Mouse (Mus musculus) bone marrow, adult 2 months (tissue): ENCODE measurements around the gene Ccdc155. TPM values are rescaled to one million over a fixed set of nuclear protein-coding genes. Genes with fewer than 3 reads are reported as not detected.
"Not testable (repeated sequence)": the region's sequence is repeated elsewhere in the genome, so short reads cannot be mapped to it uniquely, and the experiment has no call there.

ENCODE experiments used
- H3K27ac ChIP-seq: fragments of 200-500 bp; 2 replicates; pipeline ENCODE4 v1.5.1; 2012; ENCODE audit warnings: low read depth, mild to moderate bottlenecking, control low read depth, inconsistent platforms, low read length; ENCODE audit not compliant: control insufficient read depth, poor library complexity, insufficient read depth
- H3K4me1 ChIP-seq: fragments of 200-500 bp; 2 replicates; pipeline ENCODE4 v1.6.1; 2011; ENCODE audit warnings: low read length; ENCODE audit not compliant: control insufficient read depth, insufficient read depth
- H3K4me3 ChIP-seq: fragments of 200-500 bp; replicated peaks from 2 replicates; pipeline ENCODE3; 2011; ENCODE audit warnings: mild to moderate bottlenecking, low read depth, low read length, control low read depth; ENCODE audit not compliant: control insufficient read depth
- CTCF ChIP-seq: fragments of 200-500 bp; IDR thresholded peaks from 2 replicates; pipeline ENCODE4 v1.5.1; 2011; ENCODE audit warnings: low read length, control low read depth; ENCODE audit not compliant: control insufficient read depth, insufficient read depth
- POLR2A ChIP-seq: fragments of 200-500 bp; IDR thresholded peaks from 2 replicates; pipeline ENCODE4 v1.6.1; 2011; ENCODE audit warnings: low read depth, mild to moderate bottlenecking, control low read depth, low read length, borderline replicate concordance; ENCODE audit not compliant: control insufficient read depth
- WGBS: fragments of 180-500 bp; shearing (Covaris S2); methylation state at CpG from one replicate; pipeline ENCODE4 v1.1.7; 2018; 5-methylcytosine and 5-hydroxymethylcytosine counted together
- polyA plus RNA-seq: library from polyadenylated mRNA; stranded (reverse); fragments of >200 nt; gene quantifications from 2 replicates; pipeline ENCODE4 v1.2.4, GENCODE M21; 2011; ENCODE audit warnings: low replicate concordance; ENCODE audit not compliant: missing spikeins, insufficient read depth, insufficient read length

Gene Ccdc155
- polyA plus RNA-seq, 1 experiment, result not detected

DNA sequence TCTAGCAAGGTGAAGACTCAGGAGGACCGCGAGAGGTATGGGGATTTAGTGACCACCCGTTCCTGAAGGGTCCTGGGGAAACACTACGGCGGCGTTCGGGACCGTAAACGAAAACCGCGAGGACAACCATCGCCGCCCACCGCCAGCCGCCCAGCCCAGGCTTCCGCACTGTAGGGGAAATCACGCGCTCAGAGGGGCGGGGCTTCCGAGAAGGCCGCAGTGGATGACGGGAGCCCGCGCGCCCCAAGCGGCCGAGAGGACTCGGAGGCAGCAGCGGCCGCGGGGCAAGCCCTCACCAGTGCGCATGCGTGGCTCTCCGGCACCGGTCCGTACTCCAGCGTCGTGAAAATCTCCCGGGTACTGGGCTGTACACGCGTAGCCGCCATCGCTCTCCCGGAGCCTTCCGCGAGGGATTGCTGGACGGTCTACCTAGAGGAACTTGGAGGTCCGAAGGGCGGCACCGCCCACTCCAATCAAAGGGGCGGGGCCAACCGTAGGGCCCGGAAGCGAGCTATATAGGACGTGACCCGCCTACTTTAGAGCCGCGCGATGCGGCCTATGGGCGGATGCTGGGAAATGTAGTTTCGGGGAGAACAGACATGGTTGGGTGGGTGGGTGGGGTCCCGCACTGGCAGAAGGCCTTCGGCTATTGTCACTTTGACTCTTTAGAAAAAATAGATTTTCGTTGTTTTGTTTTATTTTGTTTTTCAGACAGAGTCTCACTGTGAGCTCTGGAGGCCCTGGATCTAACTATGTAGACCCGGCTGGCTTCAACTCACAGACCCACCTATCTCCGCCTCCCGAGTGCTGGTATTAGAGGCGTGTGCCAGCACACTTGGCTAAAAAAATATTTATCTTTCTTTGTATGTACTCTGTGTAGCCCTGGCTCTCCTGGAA, 50.3 kb downstream of the Ccdc155 start, which contains the start of the genes Pih1d1 and Aldh16a1:
Gene Pih1d1 (plus strand): TSS at position 208 of the 897 bp plus-strand sequence.
Gene Aldh16a1 (minus strand): TSS at position 489 of the 897 bp plus-strand sequence.
- no peaks in the 10 kb centered on the region; the same call in 1 of the 2 replicates for H3K4me1 ChIP-seq
- H3K27ac ChIP-seq, result peak within 1 kb of the TSS; percentile 94
- H3K4me3 ChIP-seq, result peak within 1 kb of the TSS; percentile 96
- 2% methylated on average over 69 of the region's 69 CpGs for WGBS
- peak; percentile 50; the same call in 1 of the 2 replicates for TF ChIP-seq CTCF
- TF ChIP-seq POLR2A, result peak; percentile 94

DNA sequence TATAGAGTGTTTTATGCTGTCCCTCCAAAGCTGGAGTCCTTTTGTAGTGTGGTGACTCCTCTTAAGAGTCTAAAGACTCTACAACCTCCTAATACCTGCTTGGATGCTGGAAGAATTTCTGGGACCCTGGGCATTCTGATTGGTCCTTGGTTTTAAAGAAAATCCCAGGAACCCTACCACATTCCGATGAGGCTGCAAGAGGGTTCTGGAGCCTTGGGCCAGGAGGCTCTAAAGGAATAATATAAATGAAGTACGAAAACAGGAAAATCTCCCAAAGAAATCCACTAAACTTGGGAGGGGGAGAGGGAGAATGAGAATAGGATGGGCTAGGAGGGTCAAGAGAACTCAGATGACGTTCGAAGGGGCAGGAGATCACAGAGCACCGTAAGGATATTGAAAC, 51.1 kb downstream of the Ccdc155 start:
- H3K27ac ChIP-seq, result peak overlapping the region; percentile 94
- WGBS, result 3% methylated on average over 5 of the region's 5 CpGs
- peak overlapping the region; percentile 96 for H3K4me3 ChIP-seq
- no peaks in the 10 kb centered on the region; the same call in 1 of the 2 replicates for H3K4me1 ChIP-seq
- TF ChIP-seq CTCF, result no peak
- no peak for TF ChIP-seq POLR2A

DNA sequence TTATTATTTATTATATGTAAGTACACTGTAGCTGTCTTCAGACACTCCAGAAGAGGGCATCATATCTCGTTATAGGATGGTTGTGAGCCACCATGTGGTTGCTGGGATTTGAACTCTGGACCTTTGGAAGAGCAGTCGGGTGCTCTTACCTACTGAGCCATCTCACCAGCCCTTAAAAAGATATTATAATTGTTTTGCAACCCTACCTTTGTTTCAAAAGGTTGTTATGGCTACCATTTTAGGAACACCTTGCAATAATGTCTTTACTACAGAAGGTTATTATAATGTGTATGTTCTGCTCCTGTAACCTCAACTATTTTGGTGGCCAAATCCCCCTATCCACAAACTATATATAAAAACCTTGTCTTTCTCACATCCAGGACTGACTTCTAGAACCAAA, 51.6 kb downstream of the Ccdc155 start:
- H3K27ac ChIP-seq, H3K4me1 ChIP-seq, H3K4me3 ChIP-seq: not testable (repeated sequence)
- 83% methylated on average over 2 of the region's 2 CpGs for WGBS

DNA sequence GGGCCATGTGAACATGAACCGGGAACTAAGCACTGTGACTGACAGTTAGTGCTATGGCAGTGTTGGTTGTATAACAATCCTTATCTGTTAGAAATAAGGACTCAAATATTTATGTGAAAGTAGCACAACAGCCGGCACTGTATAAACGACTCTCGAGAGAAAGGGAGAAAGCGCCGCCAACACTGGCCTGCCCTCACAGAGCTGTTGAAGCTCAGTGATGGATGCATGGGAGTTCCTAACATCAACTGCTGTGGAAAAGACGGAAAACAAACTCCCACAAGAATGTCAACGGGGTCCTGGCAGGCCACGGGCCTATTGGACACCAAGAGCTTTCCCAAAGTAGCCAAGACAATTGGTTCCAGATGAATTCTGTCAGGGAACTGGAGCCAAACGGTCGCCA, 53.4 kb downstream of the Ccdc155 start:
- no peaks in the 10 kb centered on the region; the same call in 1 of the 2 replicates for H3K4me1 ChIP-seq

DNA sequence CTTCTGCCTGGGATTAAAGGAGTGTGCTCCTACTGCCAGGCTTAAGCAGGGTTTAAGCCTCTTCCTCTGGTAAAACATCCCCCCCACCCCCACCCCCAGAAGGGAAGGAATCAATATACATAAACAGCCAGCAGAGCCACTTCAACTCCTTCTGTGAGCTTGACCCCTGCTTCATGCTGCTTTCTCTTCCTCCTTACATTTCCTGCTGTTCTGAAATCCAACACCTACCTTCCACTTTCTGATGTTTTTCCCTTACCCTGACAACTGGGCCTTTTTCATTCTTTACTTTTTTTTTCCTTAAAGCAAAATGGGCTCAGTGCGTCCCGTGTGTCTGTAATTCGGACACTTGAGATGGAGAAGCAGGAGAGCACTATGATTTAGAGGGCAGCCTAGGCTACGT, 54.4 kb downstream of the Ccdc155 start:
- 70% methylated on average over 4 of the region's 4 CpGs for WGBS

More for the DNA sequence above, 53.4 kb downstream of the Ccdc155 start:
- TF ChIP-seq CTCF (no peak), POLR2A (no peak)
- 67% methylated on average over 11 of the region's 11 CpGs for WGBS
- no peak overlapping the region for H3K27ac ChIP-seq
- H3K4me3 ChIP-seq, result no peak overlapping the region

DNA sequence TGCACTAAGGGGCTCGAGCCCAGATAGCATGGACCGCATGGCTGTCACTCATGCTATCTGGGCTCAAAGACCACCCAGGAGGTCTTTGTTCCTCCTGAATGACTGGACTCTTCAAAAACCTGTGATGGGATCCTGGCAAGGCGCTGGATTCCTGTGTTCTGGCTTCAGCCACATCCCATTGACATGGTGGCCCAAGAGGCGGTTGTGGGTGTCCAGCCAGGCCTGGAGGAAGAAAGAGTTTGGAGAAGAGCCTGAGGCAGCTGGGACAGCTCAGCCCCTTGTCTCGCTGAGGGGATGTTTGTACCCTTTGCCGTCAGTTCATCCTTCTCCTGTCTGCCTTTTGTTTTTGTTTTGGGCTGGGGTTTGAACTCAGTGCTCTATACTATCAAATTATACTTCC, 55.1 kb downstream of the Ccdc155 start:
- TF ChIP-seq CTCF (no peak), POLR2A (no peak)
- no peak overlapping the region for H3K4me3 ChIP-seq
- WGBS, result 81% methylated on average over 6 of the region's 6 CpGs
- no peak overlapping the region for H3K27ac ChIP-seq
- no peaks in the 10 kb centered on the region; the same call in 1 of the 2 replicates for H3K4me1 ChIP-seq

More for the DNA sequence above, 54.4 kb downstream of the Ccdc155 start:
- no peaks in the 10 kb centered on the region; the same call in 1 of the 2 replicates for H3K4me1 ChIP-seq
- TF ChIP-seq CTCF (no peak), POLR2A (no peak)
- H3K27ac ChIP-seq, result no peak overlapping the region
- H3K4me3 ChIP-seq, result no peak overlapping the region

DNA sequence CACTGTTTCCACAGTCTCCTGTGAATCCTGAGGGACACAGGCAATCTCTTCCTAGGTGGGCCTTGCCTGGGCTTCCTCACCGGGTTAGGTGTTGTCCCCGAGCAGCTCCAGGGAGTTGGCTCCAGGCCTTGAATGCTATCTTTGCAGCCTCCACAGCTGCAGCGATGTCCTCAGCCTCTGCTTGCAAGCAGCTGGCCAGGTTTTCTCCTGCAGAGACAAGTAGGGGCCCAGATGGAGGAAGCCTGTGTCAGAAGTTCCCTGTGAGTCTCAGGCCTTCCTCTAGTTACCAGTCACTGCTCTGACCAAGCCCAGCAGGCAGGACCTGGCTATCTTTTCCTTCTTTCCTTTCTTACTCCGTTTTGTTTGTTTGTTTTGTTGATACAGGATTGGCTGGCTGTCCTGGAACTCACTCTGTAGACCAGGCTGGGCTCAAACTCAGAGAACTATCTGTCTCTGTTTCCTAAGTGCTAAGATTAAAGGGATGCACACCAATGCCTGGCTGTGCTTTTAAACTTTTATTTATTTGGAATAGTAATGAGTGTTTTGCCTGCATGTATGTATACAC, 56.1 kb downstream of the Ccdc155 start:
- no peak for TF ChIP-seq CTCF
- no peak for TF ChIP-seq POLR2A
- no peak overlapping the region for H3K27ac ChIP-seq
- H3K4me1 ChIP-seq, result no peaks in the 10 kb centered on the region; the same call in 1 of the 2 replicates
- 67% methylated on average over 4 of the region's 4 CpGs for WGBS
- no peak overlapping the region for H3K4me3 ChIP-seq

DNA sequence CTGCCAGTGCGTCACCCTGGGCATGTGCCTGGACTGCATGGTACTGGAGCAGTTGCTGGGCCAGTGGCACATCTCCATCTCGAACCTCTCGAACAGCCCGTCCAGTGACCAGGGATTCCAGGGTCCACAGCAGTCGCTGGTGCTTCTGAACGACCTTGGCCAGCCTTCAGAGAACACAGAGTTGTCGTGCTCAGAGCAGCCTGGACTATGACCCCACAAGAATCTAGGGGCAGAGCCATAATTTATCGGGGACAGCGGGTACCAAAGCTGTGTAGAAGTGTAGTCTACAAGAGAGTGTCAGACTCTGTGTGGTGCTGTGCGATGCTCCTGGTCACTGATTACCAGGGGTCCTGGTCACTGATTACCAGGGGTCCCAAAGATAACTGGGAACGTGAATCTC, 56.8 kb downstream of the Ccdc155 start:
- TF ChIP-seq POLR2A, result no peak
- no peak for TF ChIP-seq CTCF
- no peaks in the 10 kb centered on the region; the same call in 1 of the 2 replicates for H3K4me1 ChIP-seq
- WGBS, result 89% methylated on average over 11 of the region's 11 CpGs
- H3K27ac ChIP-seq, result no peak overlapping the region
- no peak overlapping the region for H3K4me3 ChIP-seq
